Mouse (Mus musculus): Measurements from ENCODE around the gene Txlna.
A peak's percentile ranks its signal among the peaks of the same experiment; 100 is the strongest.

Txlna gene

DNA sequence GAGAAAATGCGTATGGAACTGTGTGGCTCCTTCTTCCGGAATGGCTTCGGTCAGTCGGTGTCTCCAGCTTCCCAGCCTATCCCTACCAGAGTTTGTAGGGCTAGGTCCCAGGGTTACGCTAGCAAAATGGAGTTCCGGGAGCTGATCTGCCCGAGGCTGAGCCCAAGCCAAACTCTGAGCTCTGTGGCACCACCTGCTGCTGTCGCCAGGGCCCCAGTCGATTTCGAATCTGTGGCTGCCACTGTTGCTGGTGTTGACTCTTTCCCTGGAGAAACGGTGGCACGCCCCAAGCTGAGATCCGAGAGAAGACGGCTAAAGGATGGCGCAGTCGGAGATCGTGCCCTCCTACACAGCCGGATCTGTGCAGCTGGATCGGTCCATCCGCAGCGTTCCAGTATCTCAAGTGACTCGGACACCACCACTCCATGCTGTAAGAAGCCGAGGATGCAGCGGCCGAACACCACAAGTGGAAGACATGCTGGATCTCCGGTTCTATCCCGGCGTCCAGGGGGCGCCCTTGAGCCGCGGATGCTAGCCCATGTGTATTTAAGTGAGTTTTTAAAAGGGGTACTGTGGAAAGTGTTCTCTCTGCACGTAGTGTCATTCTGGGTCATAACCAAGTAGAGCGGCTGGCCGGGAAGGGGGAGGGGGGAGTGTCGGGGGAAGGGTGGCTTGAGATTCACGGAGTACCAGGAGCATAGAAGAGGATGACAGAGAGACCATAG lies 55.8 kb downstream of the Txlna start:
- TF ChIP-seq GATA4 (IDR thresholded peaks at IDR 0.05; ENCODE audit: insufficient replicate concordance, low read length) = no peak

DNA sequence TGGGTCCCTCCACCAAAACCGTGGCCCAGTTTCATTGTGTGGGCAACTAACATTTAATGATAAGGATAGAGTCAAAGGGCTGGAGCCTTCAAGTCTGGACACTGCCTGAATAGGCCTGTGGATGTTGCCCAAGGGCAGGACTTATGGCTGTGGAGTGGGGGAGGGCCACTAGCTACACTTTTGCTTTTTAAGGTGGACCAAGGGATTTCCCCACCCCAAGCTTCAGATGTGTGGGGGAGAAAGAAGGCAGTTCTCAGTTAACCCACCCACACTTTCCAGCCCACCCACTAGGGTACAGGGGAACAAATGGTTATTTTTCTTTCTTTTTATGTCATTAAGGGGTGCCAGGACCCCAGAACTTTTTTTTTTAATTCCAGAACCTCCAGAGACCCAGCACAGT lies 56.5 kb downstream of the Txlna start:
- TF ChIP-seq GATA4 (IDR thresholded peaks at IDR 0.05; ENCODE audit: insufficient replicate concordance, low read length) = no peak

DNA sequence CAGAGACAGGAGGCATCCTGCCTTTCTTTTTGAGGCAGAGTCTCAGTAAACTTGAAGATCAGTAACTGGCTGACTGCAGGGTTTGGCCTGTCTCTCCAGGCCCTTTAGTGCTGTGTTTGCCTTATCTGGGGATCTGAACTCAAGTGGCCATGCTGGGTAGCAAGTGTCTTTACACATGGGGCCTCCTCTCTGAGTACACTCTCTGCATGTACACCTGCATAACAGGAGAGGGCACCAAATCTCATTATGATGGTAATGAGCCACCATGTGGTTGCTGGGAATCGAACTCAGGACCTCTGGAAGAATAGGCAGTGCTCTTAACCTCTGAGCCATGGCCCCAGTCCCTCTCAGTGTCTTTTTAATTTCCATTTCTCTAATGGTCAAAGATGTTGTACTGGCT lies 58.6 kb downstream of the Txlna start:
- TF ChIP-seq GATA4 (IDR thresholded peaks at IDR 0.05; ENCODE audit: insufficient replicate concordance, low read length) = no peak

GRCm38 (mm10) chr4:129580347-129580746 lies 60.5 kb downstream of the Txlna start:
- TF ChIP-seq GATA4 (IDR thresholded peaks at IDR 0.05; ENCODE audit: insufficient replicate concordance, low read length) = no peak

DNA sequence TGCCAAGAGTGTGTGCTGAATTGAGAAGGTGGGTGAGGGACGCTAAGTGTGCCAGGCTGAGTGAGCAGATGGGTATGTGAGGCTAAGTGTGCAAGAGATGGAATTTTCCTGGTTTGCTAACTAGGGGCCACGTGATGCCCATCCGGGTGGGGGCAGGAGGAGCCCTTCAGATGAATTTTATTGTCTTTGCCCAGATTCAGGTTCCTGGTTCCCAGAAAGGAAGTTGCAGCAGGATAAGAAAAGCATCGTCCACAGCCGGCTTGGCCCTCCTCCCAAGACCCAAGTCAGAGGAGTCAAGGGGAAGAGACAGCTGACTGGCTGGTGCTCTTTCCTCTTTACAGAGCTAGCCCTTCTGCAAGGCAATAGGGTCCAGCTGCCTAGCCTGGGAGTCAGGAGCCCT lies 62.4 kb downstream of the Txlna start, which contains the start of gene Fam167b:
Fam167b (minus strand) TSS at position 84 of the 400 bp plus-strand sequence.
- TF ChIP-seq GATA4 (IDR thresholded peaks at IDR 0.05; ENCODE audit: insufficient replicate concordance, low read length) = peak; percentile 84; the same call in 1 of the 2 replicates

DNA sequence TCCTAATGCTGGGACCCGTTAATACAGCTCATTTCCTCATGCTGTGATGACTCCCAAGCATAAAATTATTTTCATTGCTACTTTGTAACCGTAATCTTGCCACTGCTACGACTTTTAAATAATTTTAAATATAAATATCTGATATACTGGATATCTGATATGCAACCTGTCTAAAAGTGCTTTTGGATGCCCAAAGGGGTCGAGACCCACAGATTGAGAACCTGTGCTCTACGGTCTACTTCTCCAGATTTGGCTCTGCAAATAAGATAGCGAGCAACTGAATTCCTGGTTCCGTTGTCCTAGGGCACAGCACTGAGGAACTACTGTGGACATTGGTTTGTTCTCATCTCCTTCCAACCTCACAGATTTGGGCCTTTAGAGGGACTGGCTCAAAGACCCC lies 63.2 kb downstream of the Txlna start:
- TF ChIP-seq GATA4 (IDR thresholded peaks at IDR 0.05; ENCODE audit: insufficient replicate concordance, low read length) = no peak

GRCm38 (mm10) chr4:129576863-129577491 lies 63.9 kb downstream of the Txlna start:
- TF ChIP-seq GATA4 (IDR thresholded peaks at IDR 0.05; ENCODE audit: insufficient replicate concordance, low read length) = peak; percentile 48; the same call in 1 of the 2 replicates

All from liver, adult (tissue).